In the genomic region with DNA sequence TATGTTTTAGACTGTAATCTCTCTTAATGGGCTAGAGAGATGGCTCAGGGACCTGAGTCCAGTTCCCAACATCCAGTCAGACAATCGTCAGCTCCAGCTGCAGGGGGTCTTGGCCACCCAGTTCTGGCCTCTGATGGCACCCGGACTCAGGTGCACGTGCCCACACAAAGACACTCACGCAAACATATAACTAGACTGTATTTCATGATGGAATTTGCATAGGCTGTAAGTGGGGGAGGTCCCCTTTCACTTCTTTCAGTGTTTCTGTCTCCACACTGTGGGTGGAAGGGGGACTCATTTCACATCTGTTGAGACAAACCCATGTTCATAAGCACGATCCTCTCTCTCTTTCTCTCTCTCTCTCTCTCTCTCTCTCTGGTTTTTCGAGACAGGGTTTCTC, we compare ENCODE assay signal across 30 mouse cellular contexts. TPM values are rescaled to one million over a fixed set of nuclear protein-coding genes. Genes with fewer than 3 reads are reported as not detected.
DNase-seq lines count a peak whose midpoint lies in the region; ATAC-seq and TF ChIP-seq lines count a peak whose summit lies in the region.
"Had no signal": no experiment of that assay in that cellular context is flagged by ENCODE, and none has a peak within 500 bp of the region (broad histone marks: within the 10 kb centered on the region; RNA-seq: fewer than 3 reads in every experiment).

No protein-coding gene starts in this region.

- TF ChIP-seq CTCF in CH12.LX (conservative IDR thresholded peaks at IDR 0.05 in 1 of 2, IDR thresholded peaks at IDR 0.05 in 1 of 2; ENCODE audit: low read depth in 2 of 2, low read length in 2 of 2) = no peak

- no peak overlapping the region for H3K9ac ChIP-seq in CH12.LX (ENCODE audit: insufficient read depth, low read depth)
- H3K9ac ChIP-seq: forebrain, embryonic 13.5 days; heart, embryonic 13.5 days; hindbrain, embryonic 14.5 days; intestine, embryonic 15.5 days had no signal

- dilution Hi-C loops in CH12.LX (cut with MboI; ENCODE audit: extremely low pct_ligation_motif_present, extremely low pct_unique_long_range_greater_than_20kb, low sequenced_read_pairs) = no loop called here

- H3K9me3 ChIP-seq in CH12.LX (replicated peaks; ENCODE audit: low read length) = peaks cover 7% of the 10 kb centered on the region
- H3K9me3 ChIP-seq: heart, embryonic 13.5 days; intestine, embryonic 15.5 days had no signal

- H3K79me2 ChIP-seq in CH12.LX (replicated peaks; ENCODE audit: control insufficient read depth, extremely low read depth, insufficient read depth, poor library complexity, severe bottlenecking) = no peaks in the 10 kb centered on the region

- in situ Hi-C loops in CH12.LX (cut with MboI; ENCODE audit: low pct_ligation_motif_present, low pct_unique_long_range_greater_than_20kb, low sequenced_read_pairs) = no loop called here

- H3K4me2 ChIP-seq in CH12.LX (ENCODE audit: insufficient read depth, low read depth, poor library complexity, severe bottlenecking) = 0 out of 2 replicates have a peak overlapping the region, but pooled peaks have one; percentile 2
- H3K4me2 ChIP-seq: forebrain, embryonic 13.5 days; heart, embryonic 13.5 days; hindbrain, embryonic 14.5 days; intestine, embryonic 15.5 days had no signal

- no peak overlapping the region for H3K27ac ChIP-seq in CH12.LX (ENCODE audit: insufficient read depth, low read depth)
- H3K27ac ChIP-seq: forebrain, embryonic 10.5 days; forebrain, embryonic 13.5 days; gastrocnemius, adult 2 months; heart, embryonic 10.5 days; heart, embryonic 13.5 days; hindbrain, embryonic 14.5 days; hindbrain, postnatal 0 days; intestine, embryonic 15.5 days had no signal

- peak; percentile 25; the same call in 1 of the 2 replicates for TF ChIP-seq EP300 in CH12.LX (IDR thresholded peaks at IDR 0.05; ENCODE audit: low read length)

- no peak overlapping the region for H3K4me3 ChIP-seq in CH12.LX (replicated peaks in 1 of 3; ENCODE audit: low read depth in 2 of 3, low read length in 2 of 3, poor library complexity in 1 of 3)
- H3K4me3 ChIP-seq: forebrain, embryonic 10.5 days; forebrain, embryonic 13.5 days; gastrocnemius, adult 2 months; heart, embryonic 10.5 days; heart, embryonic 13.5 days; intestine, embryonic 15.5 days had no signal

- TF ChIP-seq POLR2A in CH12.LX (IDR thresholded peaks at IDR 0.05; ENCODE audit: low read depth, low read length) = no peak

- DNase-seq in A20 (ENCODE audit: low read depth, low spot score) = peak; percentile 70
- peak; percentile 50 for DNase-seq in CD4-positive helper T cell, adult 2 months (ENCODE audit: low read depth, low spot score)
- DNase-seq in CH12.LX (ENCODE audit: extremely low read depth) = peak; percentile 46
- no peak for DNase-seq in kidney, adult 18-20 months
- DNase-seq in frontal cortex, postnatal 14 days (ENCODE audit: low spot score in 2 of 2) = no peak
- no peak for DNase-seq in cerebellum, postnatal 25 days
- DNase-seq: adrenal gland, adult 2 months; adrenal gland, postnatal 14 days; cerebellum, adult 11 months; cerebellum, adult 8-10 months; cerebellum, postnatal 10 days; gastrocnemius, adult 2 months; gastrocnemius, postnatal 14 days; heart, postnatal 4 days; kidney, adult 11 months had no signal

- peaks cover 18 to 31% of the 10 kb centered on the region in 2 experiments for H3K36me3 ChIP-seq in CH12.LX (replicated peaks in 1 of 2; ENCODE audit: control insufficient read depth in 1 of 2, insufficient read depth in 1 of 2, low read length in 1 of 2)

- ATAC-seq in inflammation-experienced regulatory T-cells, adult 6 months = peak; percentile 79
- ATAC-seq: forebrain, embryonic 13.5 days; forebrain, embryonic 16.5 days; hindbrain, postnatal 0 days; intestine, embryonic 15.5 days; Patski had no signal

- TF ChIP-seq RAD21 in CH12.LX (IDR thresholded peaks at IDR 0.05; ENCODE audit: low read depth, low read length) = no peak; the same call in 1 of the 2 replicates

- H3K27me3 ChIP-seq in CH12.LX (replicated peaks) = no peaks in the 10 kb centered on the region
- H3K27me3 ChIP-seq: forebrain, embryonic 13.5 days; heart, embryonic 13.5 days; intestine, embryonic 15.5 days; Patski had no signal

- H3K4me1 ChIP-seq in CH12.LX (ENCODE audit: control insufficient read depth in 1 of 2, insufficient read depth in 2 of 2) = peaks cover 19 to 45% of the 10 kb centered on the region in 2 experiments
- H3K4me1 ChIP-seq: forebrain, embryonic 13.5 days; heart, embryonic 13.5 days had no signal

TF ChIP-seq in CH12.LX, 34 proteins besides CTCF, POLR2A, EP300 and RAD21:
- TF ChIP-seq SIN3A (IDR thresholded peaks at IDR 0.05; ENCODE audit: low read length) (0 out of 2 replicates have a peak, but pooled peaks have one; percentile 37), NELFE (IDR thresholded peaks at IDR 0.05; ENCODE audit: low read depth, low read length) (no peak), MXI1 (IDR thresholded peaks at IDR 0.05; ENCODE audit: low read depth, low read length) (no peak), TCF12 (IDR thresholded peaks at IDR 0.05; ENCODE audit: low read depth, low read length) (peak; percentile 32; the same call in 1 of the 2 replicates), BHLHE40 (IDR thresholded peaks at IDR 0.05; ENCODE audit: low read depth, low read length) (peak; percentile 97), MAX (IDR thresholded peaks at IDR 0.05; ENCODE audit: low read length) (peak; percentile 66), ETS1 (conservative IDR thresholded peaks at IDR 0.05; ENCODE audit: low read depth, low read length) (0 out of 2 replicates have a peak, but pooled peaks have one; percentile 26), IRF4 (IDR thresholded peaks at IDR 0.05; ENCODE audit: low read depth, low read length) (0 out of 2 replicates have a peak, but pooled peaks have one; percentile 13), MYC (IDR thresholded peaks at IDR 0.05; ENCODE audit: low read depth, low read length) (0 out of 2 replicates have a peak, but pooled peaks have one; percentile 10)

RNA-seq across cellular contexts. Expression of a gene that starts 17.8 kb away (rescaled TPM):
- total RNA-seq in CH12.LX (2012; rRNA removed) (0.25 and 0.29 TPM in 2 replicates), CH12.LX (2014; rRNA removed) (0.20 and 0.31 TPM in 2 replicates)
- polyA plus RNA-seq in CH12.LX (2012; ENCODE audit: insufficient read length, low read depth) = 0.37 and 0.38 TPM in 2 replicates
- 1 to 10 TPM in 2 of 3 experiments, under 1 TPM in 1; 0.43 to 2.1 (median 1.0) TPM for polyA plus RNA-seq in inflammation-experienced regulatory T-cells, adult 6 months (2017; shearing (Covaris generic))

RNA-seq across cellular contexts. Expression of a gene that starts 33.1 kb away (rescaled TPM):
- total RNA-seq in CH12.LX (2012; rRNA removed) = 15.4 and 17.0 TPM in 2 replicates
- total RNA-seq in CH12.LX (2014; rRNA removed) = 10.8 and 13.7 TPM in 2 replicates
- 21.7 and 29.4 TPM in 2 replicates for polyA plus RNA-seq in CH12.LX (2012; ENCODE audit: insufficient read length, low read depth)
- polyA plus RNA-seq in inflammation-experienced regulatory T-cells, adult 6 months (2017; shearing (Covaris generic)) = 10 to 100 TPM; 41.4 to 46.8 (median 44.1) TPM

RNA-seq across cellular contexts. Expression of a gene that starts 53.2 kb away (rescaled TPM):
- total RNA-seq in CH12.LX (2012; rRNA removed) (not detected in 2 replicates), CH12.LX (2014; rRNA removed) (not detected in 2 replicates)
- not detected in 2 replicates for polyA plus RNA-seq in CH12.LX (2012; ENCODE audit: insufficient read length, low read depth)
- not detected for polyA plus RNA-seq in inflammation-experienced regulatory T-cells, adult 6 months (2017; shearing (Covaris generic))
- total RNA-seq: adrenal gland, adult 2 months; adrenal gland, postnatal 14 days; adrenal gland, postnatal 4 days; gastrocnemius, adult 2 months; gastrocnemius, postnatal 14 days; gastrocnemius, postnatal 4 days; heart, postnatal 14 days; heart, postnatal 4 days; hindbrain, postnatal 0 days had no signal
- polyA plus RNA-seq: adrenal gland, adult 2 months; forebrain, embryonic 10.5 days; G1E; heart, embryonic 10.5 days; heart, embryonic 13.5 days; heart, embryonic 16.5 days; Patski had no signal

Comparison
In these comparisons a context has a peak if more than half of its experiments do, and no peak if none do; other contexts are left out.
1. DNase-seq: peak in A20 (single experiment), CD4-positive helper T cell, adult 2 months (single experiment) and CH12.LX (single experiment); none in kidney, adult 18-20 months (single experiment), frontal cortex, postnatal 14 days (0 of 2) and cerebellum, postnatal 25 days (0 of 2).